Mouse (Mus musculus) stomach, postnatal 0 days (tissue): ENCODE results near the gene Dpf3. TPM values are rescaled to one million over a fixed set of nuclear protein-coding genes. Genes with fewer than 3 reads are reported as not detected.

Experiments used
- ATAC-seq: fragments of 200-750 bp; cut with Nextera tagmentation; 2 replicates; pipeline ENCODE4 v1.8.0; 2017; ENCODE audit not compliant: low FRiP score, low TSS enrichment
- DNase-seq: peaks from one replicate; pipeline ENCODE4 v3.0.0-alpha.2; 2016; ENCODE audit warnings: low spot score
- H3K27ac ChIP-seq: fragments of 300-500 bp; sonication (generic); replicated peaks from 2 replicates; pipeline ENCODE4 v1.5.1; 2014; ENCODE audit warnings: mild to moderate bottlenecking, control low read depth
- H3K27me3 ChIP-seq: fragments of 300-500 bp; sonication (generic); 2 replicates; pipeline ENCODE4 v1.6.1; 2014; ENCODE audit warnings: low read length; ENCODE audit not compliant: control insufficient read depth, insufficient read depth
- H3K36me3 ChIP-seq: fragments of 300-500 bp; sonication (generic); 2 replicates; pipeline ENCODE4 v1.6.1; 2014; ENCODE audit warnings: low read length, mixed read lengths; ENCODE audit not compliant: control insufficient read depth, insufficient read depth
- H3K4me1 ChIP-seq: fragments of 300-500 bp; sonication (generic); replicated peaks from 2 replicates; pipeline ENCODE4 v1.6.1; 2014; ENCODE audit warnings: antibody characterized with exemption; ENCODE audit not compliant: control insufficient read depth, insufficient read depth
- H3K4me2 ChIP-seq: fragments of 300-500 bp; sonication (generic); replicated peaks from 2 replicates; pipeline ENCODE4 v1.6.1; 2014; ENCODE audit warnings: low read depth, mild to moderate bottlenecking, control low read depth, moderate library complexity
- H3K4me3 ChIP-seq: fragments of 300-500 bp; sonication (generic); 2 replicates; pipeline ENCODE4 v1.5.1; 2014; ENCODE audit warnings: low read depth, low read length, control low read depth
- H3K9ac ChIP-seq: fragments of 300-500 bp; sonication (generic); 2 replicates; pipeline ENCODE4 v1.6.1; 2014; ENCODE audit warnings: mild to moderate bottlenecking, low read length, control low read depth, mixed read lengths
- H3K9me3 ChIP-seq: fragments of 300-500 bp; sonication (generic); 2 replicates; pipeline ENCODE4 v1.6.1; 2016; ENCODE audit warnings: low read length; ENCODE audit not compliant: control insufficient read depth
- CTCF ChIP-seq: IDR thresholded peaks from 2 replicates; pipeline ENCODE4 v1.5.1; 2016; ENCODE audit warnings: antibody characterized with exemption, low read depth, mild to moderate bottlenecking, moderate library complexity
- EP300 ChIP-seq: optimal IDR thresholded peaks from 2 replicates; pipeline ENCODE3; 2016; ENCODE audit warnings: antibody characterized with exemption
- WGBS: fragments of 180-500 bp; shearing (Covaris S2); extraction: QIAGEN DNeasy Blood & Tissue Kit; methylation state at CpG from one replicate; pipeline ENCODE4 v1.1.7; 2014; 5-methylcytosine and 5-hydroxymethylcytosine counted together
- polyA plus RNA-seq: library from polyadenylated mRNA; unstranded; fragments of >200 nt; fragmentation: Nextera tagmentation; extraction: Ambion mirVana; gene quantifications from 2 replicates; pipeline ENCODE4 v1.2.1, GENCODE M21; 2015

Gene Dpf3
- polyA plus RNA-seq, 1 experiment from 2014 or later, result 3.0 TPM

DNA sequence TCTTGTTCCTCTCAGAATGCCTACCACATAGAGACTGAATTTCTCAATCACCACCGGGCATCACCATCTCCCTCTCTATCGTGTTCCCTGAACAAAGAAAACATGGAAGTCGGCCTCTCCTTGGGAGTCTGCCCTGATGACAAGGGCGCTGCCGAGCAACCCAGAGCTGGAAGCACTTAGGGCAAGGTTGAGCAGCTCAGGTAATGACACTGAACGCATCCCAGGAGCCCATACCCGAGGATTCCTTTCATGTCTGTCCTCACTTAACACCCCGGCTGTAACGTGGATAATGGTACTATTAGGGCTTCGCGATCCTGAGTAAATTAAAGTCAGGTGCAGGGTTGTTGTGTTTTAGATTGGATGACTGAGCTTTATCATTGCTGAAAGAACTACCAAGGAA, 176.9 kb downstream of the Dpf3 start:
- H3K4me1 ChIP-seq, result no peaks in the 10 kb centered on the region
- no peak overlapping the region for H3K4me2 ChIP-seq
- no peaks in the 10 kb centered on the region for H3K36me3 ChIP-seq
- H3K27ac ChIP-seq, result no peak overlapping the region
- no peak overlapping the region for H3K9ac ChIP-seq
- no peaks in the 10 kb centered on the region for H3K27me3 ChIP-seq
- no peak overlapping the region for H3K4me3 ChIP-seq
- DNase-seq (no peak), ATAC-seq (no peak)
- no peaks in the 10 kb centered on the region for H3K9me3 ChIP-seq
- TF ChIP-seq CTCF (no peak), EP300 (no peak)
- WGBS, result 89% methylated on average over 11 of the region's 11 CpGs

DNA sequence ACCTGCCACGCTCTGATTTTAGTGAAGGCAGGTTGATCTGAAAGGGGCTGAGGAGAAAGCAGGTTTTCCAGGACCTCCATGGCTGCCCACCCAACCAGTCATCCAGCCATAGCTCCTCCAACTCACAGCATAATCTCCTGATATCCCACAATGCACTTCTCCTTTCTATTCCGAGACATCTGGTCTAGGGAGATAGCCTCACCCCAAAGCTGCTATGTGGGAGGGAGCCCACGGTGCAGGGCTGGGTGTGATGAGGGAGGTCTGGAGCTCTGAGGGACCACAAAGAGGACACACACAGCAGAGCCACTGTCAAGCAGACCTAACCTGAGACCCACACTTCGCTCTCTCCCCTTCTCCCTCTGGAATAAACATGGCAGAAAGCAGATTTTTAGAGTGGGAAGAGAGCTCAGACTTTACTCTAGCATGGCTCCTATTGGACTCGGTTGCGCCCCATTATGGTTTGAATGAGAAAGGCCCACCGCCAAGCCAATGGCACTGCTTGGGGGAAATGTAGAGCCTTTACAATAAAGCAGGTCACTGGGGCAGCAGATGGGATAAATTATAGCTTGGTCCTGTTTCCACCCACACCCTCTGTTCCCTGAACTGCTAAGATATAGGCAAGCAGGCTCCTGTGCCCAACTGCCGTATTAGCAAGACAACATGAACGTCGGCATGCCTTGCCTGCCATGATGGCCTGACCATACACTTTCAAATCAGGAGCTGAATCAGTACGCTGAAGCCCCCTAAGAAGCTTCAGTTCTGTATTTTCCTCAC, 178.3 kb downstream of the Dpf3 start:
- DNase-seq, result no peak
- H3K9ac ChIP-seq, result no peak overlapping the region
- H3K4me1 ChIP-seq, result no peaks in the 10 kb centered on the region
- H3K27me3 ChIP-seq, result no peaks in the 10 kb centered on the region
- H3K36me3 ChIP-seq, result no peaks in the 10 kb centered on the region
- TF ChIP-seq EP300 (no peak), CTCF (no peak)
- no peak overlapping the region for H3K4me2 ChIP-seq
- H3K27ac ChIP-seq, result no peak overlapping the region
- no peaks in the 10 kb centered on the region for H3K9me3 ChIP-seq
- ATAC-seq, result no peak
- WGBS, result 87% methylated on average over 11 of the region's 11 CpGs
- H3K4me3 ChIP-seq, result no peak overlapping the region

DNA sequence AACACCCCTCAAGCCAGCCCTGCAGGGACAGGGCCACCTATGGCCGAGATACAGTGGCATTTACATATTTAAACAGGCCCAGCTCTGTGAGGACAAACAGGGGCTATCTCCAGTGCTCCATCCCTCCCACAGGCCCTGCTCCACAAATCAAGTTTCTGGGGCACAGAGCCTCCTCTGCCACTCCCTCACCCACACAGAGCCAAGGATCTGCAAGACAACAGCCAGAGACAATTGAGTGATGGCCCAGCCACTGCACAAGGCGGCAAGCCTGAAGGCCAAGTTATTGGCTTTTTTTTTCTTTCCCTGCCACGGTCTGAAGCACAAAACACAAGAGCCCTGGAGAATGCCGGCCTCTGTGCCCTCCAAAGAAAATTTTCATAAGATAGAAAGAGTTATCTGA, 178.9 kb downstream of the Dpf3 start:
- Histone ChIP-seq H3K4me2 (no peak overlapping the region), H3K4me3 (no peak overlapping the region), H3K9ac (no peak overlapping the region), H3K27me3 (no peaks in the 10 kb centered on the region), H3K9me3 (no peaks in the 10 kb centered on the region), H3K36me3 (no peaks in the 10 kb centered on the region), H3K27ac (no peak overlapping the region), H3K4me1 (no peaks in the 10 kb centered on the region)
- DNase-seq (no peak), ATAC-seq (no peak)
- TF ChIP-seq EP300 (no peak), CTCF (no peak)
- 57% methylated on average over 4 of the region's 4 CpGs for WGBS

DNA sequence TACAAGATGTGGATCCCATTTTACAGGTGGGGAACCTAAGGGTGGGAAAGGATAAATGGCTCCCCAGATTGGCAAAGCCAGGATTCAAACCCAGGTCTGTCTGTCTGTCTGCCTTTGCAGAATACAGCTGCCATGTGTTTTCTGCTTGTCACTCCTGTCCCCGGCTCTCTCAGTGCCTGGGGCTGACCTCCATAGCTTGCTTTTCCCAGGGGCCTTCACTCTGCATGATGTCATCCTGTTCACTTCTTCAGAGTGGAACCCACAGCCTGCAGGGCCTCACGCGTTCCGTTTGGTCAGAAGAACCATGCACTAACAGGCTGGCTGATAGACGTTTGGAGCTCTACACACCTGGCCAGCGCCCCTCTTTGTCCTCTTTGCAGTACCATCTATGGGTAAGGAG, 184.3 kb downstream of the Dpf3 start:
- Histone ChIP-seq H3K4me3 (no peak overlapping the region), H3K27ac (no peak overlapping the region), H3K27me3 (no peaks in the 10 kb centered on the region), H3K9me3 (no peaks in the 10 kb centered on the region), H3K36me3 (no peaks in the 10 kb centered on the region), H3K4me1 (no peaks in the 10 kb centered on the region), H3K9ac (no peak overlapping the region), H3K4me2 (no peak overlapping the region)
- WGBS, result 71% methylated on average over 6 of the region's 6 CpGs
- DNase-seq, result no peak
- ATAC-seq, result no peak
- TF ChIP-seq EP300, result no peak
- no peak for TF ChIP-seq CTCF

DNA sequence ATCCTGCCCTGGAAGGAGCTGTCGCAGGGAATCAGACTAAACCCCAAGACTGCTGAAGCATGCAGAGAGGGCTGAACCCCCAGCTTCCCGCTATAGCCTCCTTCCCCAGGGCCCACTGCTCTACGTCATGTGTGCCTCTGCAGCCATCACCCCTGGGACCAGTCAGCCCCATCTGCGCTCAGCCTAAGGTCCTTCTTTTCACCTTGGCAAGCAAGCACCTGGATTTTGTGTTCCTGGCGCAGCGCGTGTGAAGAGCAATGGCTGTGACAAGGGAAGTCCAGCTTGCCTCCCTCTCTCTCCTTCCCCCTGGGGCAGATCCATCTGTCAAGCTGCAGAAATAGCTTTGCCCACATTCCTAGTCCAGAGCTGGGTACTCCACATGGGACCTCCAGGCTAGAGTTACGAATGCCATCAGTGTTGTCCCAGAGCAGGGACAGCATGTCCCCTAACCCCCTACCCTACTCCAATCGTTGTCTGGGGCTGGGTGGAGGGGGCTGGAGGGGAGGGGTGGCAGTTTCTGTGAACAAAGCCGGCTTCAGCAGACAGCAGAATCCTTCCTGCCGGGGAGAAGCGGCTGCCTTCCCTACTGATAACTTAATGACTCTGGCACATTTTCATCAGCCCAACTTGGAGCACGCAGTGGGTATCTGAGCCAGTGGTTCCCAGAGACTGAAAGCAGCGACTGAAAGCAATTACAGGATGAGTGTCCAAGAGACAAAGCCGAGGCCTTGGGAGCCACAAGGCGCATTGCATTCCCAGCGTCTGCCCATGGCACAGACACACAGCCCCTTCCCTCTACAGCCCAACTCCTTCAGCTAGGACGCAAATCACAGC, 185.0 kb downstream of the Dpf3 start:
- WGBS, result 47% methylated on average over 18 of the region's 18 CpGs
- no peak overlapping the region for H3K9ac ChIP-seq

More for the DNA sequence above, 185.0 kb downstream of the Dpf3 start:
- Histone ChIP-seq H3K4me2 (no peak overlapping the region), H3K4me1 (no peaks in the 10 kb centered on the region), H3K9me3 (no peaks in the 10 kb centered on the region), H3K4me3 (no peak overlapping the region), H3K27me3 (no peaks in the 10 kb centered on the region), H3K36me3 (no peaks in the 10 kb centered on the region), H3K27ac (no peak overlapping the region)
- DNase-seq, result no peak
- ATAC-seq, result no peak
- TF ChIP-seq CTCF, result no peak
- TF ChIP-seq EP300, result no peak
